7 mouse cellular contexts compared by ENCODE assay signal in the genomic region with DNA sequence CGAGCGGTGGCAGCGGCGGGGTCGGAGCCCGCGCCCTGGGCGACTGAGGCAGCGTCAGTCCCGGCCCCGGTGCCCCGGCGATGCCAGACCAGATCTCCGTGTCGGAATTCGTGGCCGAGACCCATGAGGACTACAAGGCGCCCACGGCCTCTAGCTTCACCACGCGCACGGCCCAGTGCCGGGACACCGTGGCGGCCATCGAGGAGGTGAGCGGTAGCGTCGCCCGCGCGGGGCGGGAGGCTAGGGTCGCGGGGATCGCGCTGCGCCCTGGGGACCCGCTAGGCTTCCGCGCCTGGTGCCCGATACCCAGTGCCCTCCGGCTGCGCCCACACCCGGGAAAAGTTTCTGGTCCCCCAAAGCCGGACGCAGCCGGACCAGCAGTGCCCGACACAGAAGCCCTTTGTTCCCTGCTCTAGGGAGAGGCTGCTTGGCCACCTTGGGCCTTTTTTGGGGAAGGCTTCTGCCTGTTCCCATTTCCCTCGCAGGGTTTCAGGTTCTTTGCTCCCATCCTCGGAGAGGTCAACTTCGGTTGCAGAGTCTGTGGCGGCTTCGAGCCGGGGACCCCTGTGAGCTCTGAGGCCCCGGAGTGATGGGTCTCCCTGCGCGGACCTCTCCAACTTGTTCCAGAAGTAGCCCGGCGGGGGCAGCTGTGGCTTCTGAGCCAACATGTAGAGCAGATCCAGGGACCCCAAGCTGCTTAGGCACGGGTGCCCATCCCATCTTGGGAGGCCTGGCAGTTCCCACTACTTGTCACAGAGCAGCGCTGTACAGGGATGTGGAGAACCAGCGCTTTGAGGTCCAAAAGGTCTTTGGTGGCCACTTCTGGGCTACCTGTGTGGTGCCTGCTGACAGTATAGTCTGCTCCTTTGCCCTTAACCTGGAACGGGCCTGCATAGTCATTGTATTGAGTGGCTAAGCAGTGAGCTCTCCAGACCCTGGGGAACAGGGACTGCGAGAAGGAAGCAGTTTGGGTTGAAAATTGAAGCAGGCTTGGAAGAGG.
A peak's percentile ranks its signal among the peaks of the same experiment; 100 is the strongest.
DNase-seq lines count a peak whose midpoint lies in the region; ATAC-seq lines count a peak whose summit lies in the region.
"Not testable (repeated sequence)": the region's sequence is repeated elsewhere in the genome, so short reads cannot be mapped to it uniquely, and the experiment has no call there.

No protein-coding gene starts in this region.

- not testable (repeated sequence) for ATAC-seq in forebrain, embryonic 14.5 days; limb, embryonic 15.5 days (ENCODE audit: insufficient number of reproducible peaks, low FRiP score, low TSS enrichment, low read depth); midbrain, embryonic 12.5 days (ENCODE audit: low FRiP score, low read depth)

- not testable (repeated sequence) for H3K4me1 ChIP-seq in forebrain, embryonic 14.5 days (ENCODE audit: control insufficient read depth, insufficient read depth, low read length); limb, embryonic 15.5 days; midbrain, embryonic 12.5 days

- peak overlapping the region; percentile 75 for H3K27ac ChIP-seq in forebrain, embryonic 14.5 days (ENCODE audit: low read depth, low read length)
- peak overlapping the region; percentile 84 for H3K27ac ChIP-seq in limb, embryonic 15.5 days
- peak overlapping the region; percentile 87 for H3K27ac ChIP-seq in midbrain, embryonic 12.5 days (replicated peaks)

- intact Hi-C loops in heart, postnatal 25 days (cut with DNase I) = not testable (repeated sequence)

- H3K27me3 ChIP-seq in forebrain, embryonic 14.5 days (replicated peaks; ENCODE audit: control insufficient read depth, insufficient read depth, low read length); limb, embryonic 15.5 days; midbrain, embryonic 12.5 days: not testable (repeated sequence)

- WGBS in forebrain, embryonic 14.5 days = 2% methylated on average over 60 of the region's 65 CpGs
- WGBS in limb, embryonic 15.5 days = 2% methylated on average over 63 of the region's 65 CpGs
- WGBS in midbrain, embryonic 12.5 days = 3% methylated on average over 54 of the region's 65 CpGs

- peak overlapping the region; percentile 87 for H3K9ac ChIP-seq in forebrain, embryonic 14.5 days (ENCODE audit: low read length)
- peak overlapping the region; percentile 63 for H3K9ac ChIP-seq in limb, embryonic 15.5 days
- peak overlapping the region; percentile 81 for H3K9ac ChIP-seq in midbrain, embryonic 12.5 days (replicated peaks)

- H3K4me2 ChIP-seq in forebrain, embryonic 14.5 days (ENCODE audit: low read length) = peak overlapping the region; percentile 54
- H3K4me2 ChIP-seq in limb, embryonic 15.5 days = peak overlapping the region; percentile 63
- H3K4me2 ChIP-seq in midbrain, embryonic 12.5 days (replicated peaks) = peak overlapping the region; percentile 52

- not testable (repeated sequence) for H3K36me3 ChIP-seq in forebrain, embryonic 14.5 days (ENCODE audit: control insufficient read depth, insufficient read depth, low read length); limb, embryonic 15.5 days; midbrain, embryonic 12.5 days

- not testable (repeated sequence) for H3K9me3 ChIP-seq in forebrain, embryonic 14.5 days (replicated peaks; ENCODE audit: control insufficient read depth, low read length); limb, embryonic 15.5 days
- 0 out of 2 replicates have a peak, but pooled peaks cover 16% of the 10 kb centered on the region for H3K9me3 ChIP-seq in midbrain, embryonic 12.5 days

- peak overlapping the region; percentile 71 for H3K4me3 ChIP-seq in forebrain, embryonic 14.5 days (ENCODE audit: low read depth, low read length)
- H3K4me3 ChIP-seq in limb, embryonic 15.5 days = peak overlapping the region; percentile 59
- H3K4me3 ChIP-seq in midbrain, embryonic 12.5 days = peak overlapping the region; percentile 82

- DNase-seq in cerebellum, adult 18-20 months = peak; percentile 2
- DNase-seq in forebrain, embryonic 14.5 days (ENCODE audit: low spot score) = peak; percentile 3
- DNase-seq in heart, postnatal 25 days (ENCODE audit: low spot score) = peak; percentile 4
- peak; percentile 30 for DNase-seq in kidney, postnatal 10 days
- peak; percentile 4 for DNase-seq in right cerebral cortex, postnatal 14 days
